Mouse (Mus musculus): ENCODE measurements around the gene Cox7a2.

Cox7a2 gene

DNA sequence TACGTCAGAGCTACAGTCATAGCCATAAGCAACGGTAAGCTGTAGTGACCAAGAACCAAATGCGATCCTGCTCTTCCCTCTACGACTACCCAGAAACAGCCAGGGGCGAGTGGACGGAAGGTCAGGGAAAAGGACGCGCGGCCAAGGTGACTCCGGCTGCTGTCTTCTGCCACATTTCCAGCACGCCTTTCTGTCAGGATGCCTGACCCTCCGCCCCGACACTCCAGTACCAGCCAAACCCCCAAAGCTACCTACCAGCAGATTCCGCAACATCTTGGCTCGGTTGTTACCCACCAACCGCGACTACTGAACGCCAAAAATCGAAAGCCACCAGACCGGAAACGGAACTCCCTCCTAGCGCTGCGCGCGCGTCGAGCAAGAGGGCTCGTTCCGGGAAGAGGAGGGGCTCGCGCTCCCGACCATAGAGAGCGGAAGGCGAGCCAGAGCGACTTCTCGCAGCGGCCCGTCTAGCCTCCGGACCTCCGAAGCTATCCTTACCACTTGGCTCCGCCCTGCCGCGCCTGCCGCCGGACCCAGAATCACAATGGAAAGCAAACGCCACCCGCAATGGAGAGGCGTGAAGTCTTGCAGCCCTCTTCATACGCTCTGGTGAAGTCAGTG is at the start of gene Cox7a2:
Gene Cox7a2, minus strand, starts transcription at position 494 of the 621 bp plus-strand sequence.
- DNase-seq (ENCODE audit: inconsistent ontology term) = peak; percentile 96

DNA sequence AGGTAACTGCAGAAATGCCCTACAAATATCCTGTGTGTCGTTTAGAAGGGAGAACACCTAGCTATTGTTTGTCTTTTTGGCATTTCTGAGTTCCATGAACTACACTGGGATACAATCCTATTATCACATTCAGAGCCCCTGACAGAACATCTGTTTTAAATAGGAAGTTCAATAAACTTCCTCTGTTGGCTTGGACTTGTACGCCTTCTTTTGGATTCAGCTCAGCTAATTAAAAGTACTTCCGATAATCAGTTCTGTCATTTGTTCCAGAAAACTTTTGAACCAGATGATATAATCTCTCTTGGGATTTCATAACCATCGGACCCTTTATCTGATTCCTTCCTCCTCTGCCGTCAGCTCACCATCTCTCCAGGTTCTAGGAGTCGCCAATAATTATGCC is 49.7 kb upstream of the Cox7a2 start:
- no peak for DNase-seq (ENCODE audit: inconsistent ontology term)

DNA sequence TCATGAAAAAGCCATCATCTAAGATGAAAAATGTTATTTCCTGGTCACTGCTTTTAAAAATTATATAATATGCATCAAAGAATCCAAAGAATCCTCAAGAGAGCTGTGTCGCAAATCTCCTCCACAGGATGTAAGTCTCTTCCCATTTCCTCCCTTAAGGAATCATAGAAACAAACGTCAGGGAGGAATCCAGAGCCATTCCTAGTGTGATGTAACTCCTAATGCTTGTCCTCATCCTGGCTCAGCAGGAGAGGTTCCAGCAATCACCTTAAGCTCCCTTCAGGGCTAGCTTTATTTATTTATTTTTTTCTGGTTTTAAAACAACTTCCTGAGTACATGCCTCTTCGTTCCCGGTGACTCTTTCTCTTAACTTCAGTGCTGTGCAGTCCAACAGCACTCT is 47.5 kb upstream of the Cox7a2 start:
- no peak for DNase-seq (ENCODE audit: inconsistent ontology term)

- DNase-seq (ENCODE audit: inconsistent ontology term) = peak; percentile 39
Observed at GRCm38 (mm10) chr9:79806317-79807075, 46.8 kb upstream of the Cox7a2 start.

DNA sequence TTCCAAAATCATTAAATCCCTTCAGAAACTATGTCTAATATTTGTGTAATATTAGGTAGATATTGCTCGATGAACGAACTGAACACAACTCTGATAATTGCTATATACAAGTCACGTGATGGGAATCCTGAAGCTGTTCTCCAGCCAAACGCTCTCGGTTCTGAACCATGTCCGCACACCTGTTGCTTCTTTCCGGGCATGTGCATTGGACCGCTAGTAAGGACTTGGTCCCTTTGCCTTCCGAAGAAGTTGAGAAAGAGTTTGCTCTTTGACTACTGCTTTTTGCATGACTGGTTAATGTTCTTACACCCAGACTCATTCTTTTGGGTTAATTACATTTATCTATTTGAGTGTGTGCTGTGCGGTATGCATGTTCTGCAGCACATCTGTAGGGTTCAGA is 45.7 kb upstream of the Cox7a2 start:
- no peak for DNase-seq (ENCODE audit: inconsistent ontology term)

DNA sequence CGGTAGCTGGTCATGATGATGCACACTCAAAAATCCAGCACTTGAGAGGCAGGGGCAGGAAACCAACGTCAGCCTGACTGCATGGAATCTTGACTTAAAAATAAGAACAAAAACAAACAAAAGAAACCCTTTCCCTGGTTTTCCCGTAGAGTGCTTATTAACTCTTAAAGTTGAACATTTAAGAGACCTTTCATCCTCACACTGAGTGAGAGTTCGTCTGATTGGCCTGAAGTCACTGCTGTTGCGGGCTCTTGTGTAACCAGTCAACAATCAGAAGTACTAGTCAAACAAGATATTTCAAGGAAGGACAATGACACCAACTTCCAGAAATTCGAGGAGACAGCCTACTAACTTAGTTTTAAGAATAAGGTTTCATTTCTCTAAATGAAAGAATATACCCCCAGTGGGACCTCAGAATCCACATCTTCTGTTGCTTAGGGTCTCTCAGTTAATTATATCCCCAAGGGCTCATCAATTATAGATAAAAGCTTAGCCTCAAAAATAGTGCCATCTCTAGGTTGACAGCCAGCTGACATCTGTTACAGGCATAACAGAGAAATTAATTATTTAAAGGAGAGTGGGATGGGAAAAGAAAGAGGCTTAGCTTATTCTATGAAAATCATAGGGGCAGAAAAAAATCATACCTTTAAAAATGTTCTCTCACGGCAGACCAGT is 36.9 kb upstream of the Cox7a2 start:
- DNase-seq (ENCODE audit: inconsistent ontology term) = no peak

DNA sequence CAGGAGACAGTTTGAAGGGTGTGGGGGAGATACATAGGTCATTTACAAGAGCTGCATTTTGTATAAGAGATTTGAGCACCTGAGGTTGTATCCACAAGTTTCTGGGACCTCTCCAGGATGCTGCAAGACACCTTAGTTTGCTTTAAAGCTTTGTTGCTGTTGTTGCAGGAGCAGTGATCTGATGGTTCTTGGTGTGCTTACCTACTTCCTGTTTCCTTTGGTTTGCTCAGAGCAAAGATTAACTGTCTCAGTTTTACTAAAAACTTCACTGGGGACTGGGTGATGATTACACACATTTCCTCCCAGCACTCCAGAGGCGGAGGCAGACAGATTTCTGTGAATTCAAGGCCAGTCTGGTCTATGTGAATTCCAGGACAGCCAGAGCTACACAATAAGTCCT is 35.4 kb upstream of the Cox7a2 start:
- DNase-seq (ENCODE audit: inconsistent ontology term) = no peak

DNA sequence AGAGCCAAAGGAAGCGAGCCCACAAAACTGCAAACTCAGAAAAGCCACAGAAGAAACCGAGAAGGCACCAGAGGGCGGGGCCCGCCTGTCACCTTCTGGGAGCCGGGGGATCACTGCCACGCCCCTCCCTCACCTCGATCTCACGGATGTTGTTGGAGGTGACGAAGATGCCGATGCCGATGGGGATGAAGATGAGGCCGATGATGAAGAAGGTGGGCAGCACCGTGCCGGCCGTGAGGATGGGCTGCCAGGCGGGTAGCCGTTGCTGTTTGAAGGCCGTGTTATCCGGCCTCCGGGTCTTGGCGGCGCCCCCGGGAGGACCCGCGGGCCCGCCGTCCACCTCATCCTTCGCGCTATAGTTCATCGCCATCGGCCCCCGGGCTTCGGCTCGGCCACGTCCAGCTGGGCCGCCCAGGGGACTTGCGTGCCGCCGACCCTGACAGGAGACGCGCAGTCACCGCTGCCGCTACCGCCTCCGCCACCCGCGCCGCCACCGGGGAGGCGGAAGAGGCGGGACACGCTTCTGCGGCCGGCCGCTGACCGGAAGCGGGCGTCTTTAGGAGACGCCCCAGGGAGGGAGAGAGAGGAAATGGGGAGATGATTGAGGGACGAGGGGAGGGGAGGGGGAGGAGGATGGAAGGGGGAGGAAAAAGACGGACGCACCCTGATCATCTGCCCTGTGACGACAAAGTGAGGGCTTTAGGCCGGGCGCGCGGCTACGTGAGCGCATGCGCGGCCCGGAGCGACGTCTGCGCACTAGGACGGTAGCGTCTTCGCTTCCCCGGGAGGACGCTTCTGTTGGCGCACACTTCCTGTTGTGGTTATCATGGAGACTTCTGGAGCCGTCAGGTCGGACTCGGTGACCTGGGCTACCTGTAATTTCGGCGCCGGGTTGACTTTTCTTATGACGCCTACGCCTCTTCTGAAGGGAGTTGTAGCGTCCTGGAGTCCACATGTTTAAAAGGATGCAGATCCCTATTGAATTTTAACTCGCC is 33.5 kb upstream of the Cox7a2 start, which contains the start of gene Tmem30a:
Gene Tmem30a, minus strand, starts transcription at position 667 of the 995 bp plus-strand sequence.
- peak; percentile 99 for DNase-seq (ENCODE audit: inconsistent ontology term)

DNA sequence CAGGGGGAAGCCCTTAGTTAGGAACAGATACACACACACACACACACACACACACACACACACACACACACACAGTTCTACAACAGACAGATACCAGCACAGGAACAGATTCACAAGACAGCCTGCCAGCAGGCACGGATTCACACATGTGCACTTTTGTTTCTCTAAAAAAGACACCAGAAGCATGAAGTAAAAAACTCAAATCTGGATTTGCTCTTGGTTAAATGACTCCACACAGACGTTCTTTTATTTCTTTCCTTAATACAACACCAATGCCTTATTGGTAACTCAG is 26.1 kb upstream of the Cox7a2 start:
- DNase-seq (ENCODE audit: inconsistent ontology term) = no peak

GRCm38 (mm10) chr9:79784934-79785793 is 25.5 kb upstream of the Cox7a2 start:
- DNase-seq (ENCODE audit: inconsistent ontology term) = no peak

DNA sequence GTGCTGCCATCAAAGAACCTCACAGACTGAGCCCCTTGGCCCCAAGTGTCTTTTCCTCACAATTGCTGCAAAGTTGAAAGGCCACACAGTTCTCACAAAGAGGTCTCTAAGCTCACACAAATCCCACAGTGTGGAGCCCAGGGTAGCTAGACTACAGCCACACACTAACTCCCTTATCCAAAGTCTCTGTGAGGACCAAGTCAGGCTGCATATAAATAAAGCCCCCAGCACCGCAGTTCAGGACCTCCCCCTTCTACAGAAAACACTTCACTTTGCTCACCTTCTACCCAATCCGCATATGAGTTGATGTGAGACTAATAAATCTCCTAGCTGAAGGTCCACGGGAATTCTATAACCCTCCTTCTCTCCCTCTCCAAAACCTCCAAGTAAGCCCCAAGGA is 24.8 kb upstream of the Cox7a2 start:
- no peak for DNase-seq (ENCODE audit: inconsistent ontology term)

- DNase-seq (ENCODE audit: inconsistent ontology term) = no peak
Observed at GRCm38 (mm10) chr9:79779354-79779753, 19.7 kb upstream of the Cox7a2 start.

GRCm38 (mm10) chr9:79766991-79767545 is 7.4 kb upstream of the Cox7a2 start:
- no peak for DNase-seq (ENCODE audit: inconsistent ontology term)

DNA sequence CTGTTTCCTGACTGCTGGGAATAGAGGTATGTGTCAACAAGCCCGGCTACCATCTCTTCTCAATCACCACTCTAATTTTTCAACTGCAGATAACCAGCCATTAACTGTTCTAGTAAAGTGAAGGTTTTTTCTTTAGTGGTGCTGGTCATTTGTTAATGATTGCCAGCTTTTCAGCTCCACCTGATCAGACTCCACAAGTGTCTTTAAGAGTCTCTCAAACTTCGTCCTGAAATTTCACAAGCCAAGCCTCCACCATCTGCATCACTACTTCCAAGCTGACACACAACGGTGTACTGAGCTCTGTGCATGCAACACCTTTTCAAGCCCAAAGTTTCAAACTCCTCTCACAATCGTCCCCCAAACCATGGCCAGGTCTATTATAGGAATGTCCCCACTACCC is 5.7 kb upstream of the Cox7a2 start:
- no peak for DNase-seq (ENCODE audit: inconsistent ontology term)

DNA sequence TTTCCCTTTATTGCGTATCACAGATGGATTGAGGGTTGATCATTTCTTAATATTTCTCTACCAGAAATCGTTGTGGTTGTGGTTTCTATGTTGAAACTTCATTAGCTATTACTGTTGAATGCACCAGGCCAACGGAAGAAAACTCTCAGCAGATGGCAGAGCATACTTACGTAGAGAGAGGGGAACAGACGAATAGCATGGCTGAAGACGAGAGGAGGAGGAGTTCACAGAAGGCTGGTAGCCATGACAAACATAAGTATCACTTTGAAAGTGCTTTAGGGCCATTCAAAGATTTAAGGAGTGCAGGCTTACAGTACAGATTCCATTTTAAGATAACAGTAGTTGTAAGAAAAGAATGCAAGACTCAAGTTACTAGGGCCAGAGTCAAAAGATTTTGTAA is 2.8 kb upstream of the Cox7a2 start:
- no peak for DNase-seq (ENCODE audit: inconsistent ontology term)

GRCm38 (mm10) chr9:79760076-79760475 is 398 bp upstream of the Cox7a2 start:
- no peak for DNase-seq (ENCODE audit: inconsistent ontology term)

DNA sequence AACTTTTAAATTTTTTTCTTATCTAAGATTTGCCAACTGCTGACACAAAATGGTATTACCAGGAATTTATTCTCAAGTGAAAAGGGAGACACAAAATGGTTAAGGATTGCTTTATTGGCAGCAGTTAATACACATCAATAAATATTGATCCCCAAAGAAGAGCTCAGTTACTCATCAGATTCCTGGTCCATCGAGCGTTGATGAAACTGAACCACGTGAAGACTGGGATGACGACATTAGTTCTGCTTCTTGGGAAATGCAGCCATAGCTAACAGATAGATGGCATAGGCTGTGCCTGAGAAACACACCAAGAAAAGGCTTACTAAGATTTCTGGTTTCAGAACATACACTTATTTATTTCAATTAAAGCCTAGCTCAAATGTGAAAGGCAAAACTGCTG is 4.4 kb downstream of the Cox7a2 start:
- no peak for DNase-seq (ENCODE audit: inconsistent ontology term)

DNA sequence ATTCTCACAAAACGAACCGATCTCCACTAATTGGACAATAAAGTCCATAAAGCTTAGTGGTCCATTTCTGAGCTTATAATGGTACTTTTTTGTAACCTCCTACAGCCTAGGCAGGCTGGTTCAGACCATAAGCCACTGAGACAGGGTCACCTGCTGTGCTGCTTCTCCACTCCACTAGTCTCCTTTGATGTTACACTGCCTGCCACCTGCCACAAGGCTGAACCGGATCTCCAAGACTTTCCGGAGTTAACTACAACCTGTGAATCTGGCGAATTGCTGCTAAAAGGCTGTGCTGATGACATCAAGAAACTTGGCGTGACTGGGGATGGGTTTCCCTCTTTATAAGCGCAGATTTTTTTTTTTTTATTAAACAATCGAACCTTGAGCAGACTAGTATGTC is 7.8 kb downstream of the Cox7a2 start:
- no peak for DNase-seq (ENCODE audit: inconsistent ontology term)

DNA sequence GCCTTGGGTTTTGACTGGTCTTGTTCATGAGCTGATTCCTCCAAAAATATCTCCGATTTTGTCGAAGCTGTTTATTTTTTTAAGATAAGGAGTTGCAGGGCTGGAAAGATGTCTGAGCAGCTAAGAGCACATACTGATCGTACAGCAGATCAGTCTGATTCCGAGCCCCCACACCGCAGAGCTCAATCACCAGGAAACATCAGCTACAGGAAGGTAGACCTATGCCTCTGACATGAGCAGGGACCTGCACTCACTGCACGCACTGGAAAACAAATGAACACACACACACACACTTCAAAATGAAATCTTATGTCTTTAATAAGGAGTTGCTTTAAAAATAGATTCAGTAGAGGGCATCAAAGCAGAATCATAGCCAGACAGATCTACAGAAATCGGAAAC is 9.0 kb downstream of the Cox7a2 start:
- DNase-seq (ENCODE audit: inconsistent ontology term) = no peak

GRCm38 (mm10) chr9:79745036-79745435 is 14.6 kb downstream of the Cox7a2 start:
- DNase-seq (ENCODE audit: inconsistent ontology term) = no peak

DNA sequence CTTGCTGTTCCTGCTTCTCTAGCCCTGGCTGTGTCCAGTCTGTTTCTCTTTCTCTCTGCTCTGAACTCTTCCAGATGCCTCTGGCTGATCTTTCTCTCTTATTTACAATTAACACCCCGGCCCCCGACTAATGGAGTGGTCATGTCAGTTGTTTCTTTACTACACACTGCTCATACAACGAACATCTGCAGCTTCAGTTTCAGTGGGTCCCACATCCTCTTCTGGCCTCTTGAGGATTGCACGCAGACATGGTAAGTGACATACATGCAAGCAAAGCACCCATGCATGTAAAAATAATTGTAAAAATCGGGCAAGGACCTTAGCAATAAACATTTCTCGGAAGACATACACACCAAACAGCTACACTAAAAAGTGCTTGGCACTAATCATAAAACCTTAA is 24.1 kb downstream of the Cox7a2 start:
- no peak for DNase-seq (ENCODE audit: inconsistent ontology term)

All from Muller cell, postnatal 12 days (primary cell).